Mouse (Mus musculus) ES-Bruce4 (cell line): Measurements from ENCODE around the gene Cdt1.
A peak's percentile ranks its signal among the peaks of the same experiment; 100 is the strongest.

Experiments
- CTCF ChIP-seq: IDR thresholded peaks from one replicate; pipeline ENCODE4 v1.8.1; 2011; ENCODE audit warnings: low read depth, low read length
- EP300 ChIP-seq: IDR thresholded peaks from 2 replicates; pipeline ENCODE4 v1.6.1; 2011; ENCODE audit warnings: low read depth, low read length; ENCODE audit not compliant: insufficient read depth
- POLR2A ChIP-seq: IDR thresholded peaks from one replicate; pipeline ENCODE4 v1.8.1; 2011; ENCODE audit warnings: low read length; ENCODE audit not compliant: insufficient read depth

GRCm38 (mm10) chr8:122522796-122523651, 44.8 kb upstream of the Cdt1 start:
- TF ChIP-seq CTCF (no peak), POLR2A (no peak), EP300 (peak; percentile 92)
